Mouse (Mus musculus) kidney, postnatal 14 days (tissue): ENCODE results near the gene Smyd3.

ENCODE experiments used
- DNase-seq: peaks from one replicate; pipeline ENCODE4 v3.0.0; 2022; ENCODE audit warnings: mixed read lengths

The Smyd3 gene

GRCm38 (mm10) chr1:179517713-179518465 lies at the start of gene Smyd3:
Smyd3 (minus strand) TSS chr1:179518041.
- DNase-seq: peak; percentile 87

GRCm38 (mm10) chr1:179567558-179567957 lies 49.7 kb upstream of the Smyd3 start:
- no peak for DNase-seq

- peak; percentile 39 for DNase-seq
These were observed 46.1 kb upstream of the Smyd3 start for GRCm38 (mm10) chr1:179563926-179564325.

GRCm38 (mm10) chr1:179563211-179563610 lies 45.4 kb upstream of the Smyd3 start:
- DNase-seq: no peak

GRCm38 (mm10) chr1:179560845-179561430 lies 43.1 kb upstream of the Smyd3 start:
- no peak for DNase-seq

- peak; percentile 26 for DNase-seq
These were observed 41.8 kb upstream of the Smyd3 start for GRCm38 (mm10) chr1:179559446-179560194.

GRCm38 (mm10) chr1:179556921-179557320 lies 39.1 kb upstream of the Smyd3 start:
- DNase-seq: no peak

- no peak for DNase-seq
These were observed 36.1 kb upstream of the Smyd3 start for GRCm38 (mm10) chr1:179553949-179554347.

GRCm38 (mm10) chr1:179553197-179553948 lies 35.5 kb upstream of the Smyd3 start:
- peak; percentile 38 for DNase-seq

GRCm38 (mm10) chr1:179552751-179553150 lies 34.9 kb upstream of the Smyd3 start:
- no peak for DNase-seq

- no peak for DNase-seq
These were observed 34.1 kb upstream of the Smyd3 start for GRCm38 (mm10) chr1:179551921-179552320.

GRCm38 (mm10) chr1:179551336-179551735 lies 33.5 kb upstream of the Smyd3 start:
- no peak for DNase-seq

GRCm38 (mm10) chr1:179548996-179549752 lies 31.3 kb upstream of the Smyd3 start:
- no peak for DNase-seq

- no peak for DNase-seq
These were observed 30.4 kb upstream of the Smyd3 start for GRCm38 (mm10) chr1:179548220-179548619.

- DNase-seq: peak; percentile 18
These were observed 29.3 kb upstream of the Smyd3 start for GRCm38 (mm10) chr1:179547176-179547575.

GRCm38 (mm10) chr1:179546551-179546917 lies 28.7 kb upstream of the Smyd3 start:
- DNase-seq: no peak

- peak; percentile 99 for DNase-seq
These were observed 28.1 kb upstream of the Smyd3 start, which contains the start of the genes Tfb2m and Cnst for GRCm38 (mm10) chr1:179545768-179546550. Tfb2m (minus strand) TSS chr1:179546267. Cnst (plus strand) TSS chr1:179546370.

GRCm38 (mm10) chr1:179541502-179541901 lies 23.7 kb upstream of the Smyd3 start:
- no peak for DNase-seq

- no peak for DNase-seq
These were observed 22.0 kb upstream of the Smyd3 start for GRCm38 (mm10) chr1:179539887-179540286.

GRCm38 (mm10) chr1:179539054-179539453 lies 21.2 kb upstream of the Smyd3 start:
- DNase-seq: no peak

GRCm38 (mm10) chr1:179519901-179520300 lies 2.1 kb upstream of the Smyd3 start:
- DNase-seq: no peak
